Mouse (Mus musculus): ENCODE results near the gene Rrn3.

- TF ChIP-seq GATA1 (IDR thresholded peaks at IDR 0.05; ENCODE audit: borderline replicate concordance, low read length) (no peak), FLI1 (IDR thresholded peaks at IDR 0.05; ENCODE audit: low read length) (no peak)
Observed at GRCm38 (mm10) chr16:13733518-13734137, 46.9 kb upstream of the Rrn3 start.

All from megakaryocyte, embryonic 14.5 days (primary cell).